9 mouse cellular contexts compared by ENCODE assay signal in the genomic region with DNA sequence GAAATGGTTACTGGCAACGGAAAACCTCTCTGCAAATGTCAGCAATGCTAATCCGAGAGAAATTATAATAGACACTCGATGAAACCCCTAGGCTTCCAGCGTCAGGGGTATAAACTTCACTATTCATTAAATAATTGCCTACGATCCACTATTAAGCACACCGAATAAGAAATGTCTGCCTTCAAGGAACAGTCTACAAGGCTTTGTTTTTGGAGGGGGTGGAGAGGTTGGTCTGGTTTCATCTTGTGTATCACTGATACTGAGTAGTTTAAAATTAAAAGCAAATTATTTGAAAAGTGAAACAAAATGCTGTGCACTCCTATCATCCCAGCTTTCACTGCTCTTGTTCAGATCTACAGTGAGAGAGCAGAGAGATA. TPM values are rescaled to one million over a fixed set of nuclear protein-coding genes. Genes with fewer than 3 reads are reported as not detected.
DNase-seq lines count a peak whose midpoint lies in the region; ATAC-seq and TF ChIP-seq lines count a peak whose summit lies in the region.
"Had no signal": no experiment of that assay in that cellular context is flagged by ENCODE, and none has a peak within 500 bp of the region (broad histone marks: within the 10 kb centered on the region; RNA-seq: fewer than 3 reads in every experiment).

No protein-coding gene starts in this region.

- peak overlapping the region; percentile 15; the same call in 1 of the 2 replicates for H3K9ac ChIP-seq in midbrain, embryonic 15.5 days

- peak; percentile 32 for ATAC-seq in inflammation-experienced regulatory T-cells, adult 6 months
- peak; percentile 82 for ATAC-seq in midbrain, embryonic 15.5 days (replicated peaks)

- H3K4me1 ChIP-seq in kidney, adult 2 months (ENCODE audit: control insufficient read depth, insufficient read depth, low read length), result peaks cover 14% of the 10 kb centered on the region; the same call in 1 of the 2 replicates
- peaks cover 32% of the 10 kb centered on the region for H3K4me1 ChIP-seq in embryonic facial prominence, embryonic 10.5 days
- peaks cover 30% of the 10 kb centered on the region for H3K4me1 ChIP-seq in midbrain, embryonic 15.5 days

- H3K9me3 ChIP-seq in embryonic facial prominence, embryonic 10.5 days, result no peaks in the 10 kb centered on the region
- no peaks in the 10 kb centered on the region for H3K9me3 ChIP-seq in midbrain, embryonic 15.5 days

- TF ChIP-seq CTCF in kidney, adult 2 months (conservative IDR thresholded peaks at IDR 0.05; ENCODE audit: insufficient read depth, insufficient read length, low read depth, low read length), result no peak

- no peak for TF ChIP-seq POLR2A in kidney, adult 2 months (IDR thresholded peaks at IDR 0.05; ENCODE audit: low read depth, low read length)

- no peak for DNase-seq in kidney, adult 2 months
- no peak for DNase-seq in kidney, adult 18-20 months
- no peak for DNase-seq in embryonic facial prominence, embryonic 10.5 days (ENCODE audit: low spot score)
- no peak for DNase-seq in adrenal gland, postnatal 36 days
- DNase-seq in frontal cortex, postnatal 10 days (ENCODE audit: low spot score in 2 of 2), result no peak
- no peak for DNase-seq in frontal cortex, postnatal 25 days (ENCODE audit: low spot score in 2 of 2)

- peak overlapping the region; percentile 46 for H3K4me2 ChIP-seq in midbrain, embryonic 15.5 days

- H3K4me3 ChIP-seq in kidney, adult 2 months (ENCODE audit: insufficient read depth, low read depth, low read length), result peak overlapping the region; percentile 98
- H3K4me3 ChIP-seq in embryonic facial prominence, embryonic 10.5 days, result peak overlapping the region; percentile 86
- H3K4me3 ChIP-seq in midbrain, embryonic 15.5 days, result peak overlapping the region; percentile 79

- peak overlapping the region; percentile 52 for H3K27ac ChIP-seq in kidney, adult 2 months (ENCODE audit: insufficient read depth, low read depth, low read length)
- peak overlapping the region; percentile 95; the same call in 1 of the 2 replicates for H3K27ac ChIP-seq in embryonic facial prominence, embryonic 10.5 days (replicated peaks)
- peak overlapping the region; percentile 83 for H3K27ac ChIP-seq in midbrain, embryonic 15.5 days

- H3K36me3 ChIP-seq in kidney, adult 2 months (ENCODE audit: control insufficient read depth, insufficient read depth, low read length), result no peaks in the 10 kb centered on the region
- no peaks in the 10 kb centered on the region for H3K36me3 ChIP-seq in embryonic facial prominence, embryonic 10.5 days (replicated peaks)
- no peaks in the 10 kb centered on the region for H3K36me3 ChIP-seq in midbrain, embryonic 15.5 days (replicated peaks)

- H3K27me3 ChIP-seq in kidney, adult 2 months (replicated peaks; ENCODE audit: control insufficient read depth, insufficient read depth, low read length), result no peaks in the 10 kb centered on the region
- peaks cover 4% of the 10 kb centered on the region; the same call in 1 of the 2 replicates for H3K27me3 ChIP-seq in embryonic facial prominence, embryonic 10.5 days (replicated peaks; ENCODE audit: low read depth, poor library complexity, severe bottlenecking)
- H3K27me3 ChIP-seq in midbrain, embryonic 15.5 days (replicated peaks), result no peaks in the 10 kb centered on the region
- H3K27me3 ChIP-seq: Patski had no signal

- WGBS in kidney, adult 2 months, result under 1% methylated on average over 6 of the region's 6 CpGs
- WGBS in embryonic facial prominence, embryonic 10.5 days, result 3% methylated on average over 6 of the region's 6 CpGs
- 2% methylated on average over 6 of the region's 6 CpGs for WGBS in midbrain, embryonic 15.5 days

RNA-seq across cellular contexts. Expression of a gene that starts 0.4 kb away (rescaled TPM):
- 4.2 and 6.9 TPM in 2 replicates for polyA plus RNA-seq in kidney, adult 2 months (2012; rRNA removed)
- 43.3 and 44.4 TPM in 2 replicates for polyA plus RNA-seq in embryonic facial prominence, embryonic 10.5 days (2016; fragmentation: Nextera tagmentation; extraction: Ambion mirVana)
- polyA plus RNA-seq in inflammation-experienced regulatory T-cells, adult 6 months (2017; shearing (Covaris generic)), result 10 to 100 TPM; 76.4 to 84.3 (median 77.7) TPM
- 36.5 and 38.6 TPM in 2 replicates for polyA plus RNA-seq in midbrain, embryonic 15.5 days (2015; fragmentation: Nextera tagmentation; extraction: Ambion mirVana)
- total RNA-seq in adrenal gland, postnatal 36 days (2021), result 10 to 100 TPM; 20.0 to 37.1 TPM

RNA-seq across cellular contexts. Expression of a gene that starts 46.9 kb away (rescaled TPM):
- 0.62 and 0.77 TPM in 2 replicates for polyA plus RNA-seq in kidney, adult 2 months (2012; rRNA removed)
- polyA plus RNA-seq in embryonic facial prominence, embryonic 10.5 days (2016; fragmentation: Nextera tagmentation; extraction: Ambion mirVana), result 2.6 TPM in 2 replicates
- polyA plus RNA-seq in inflammation-experienced regulatory T-cells, adult 6 months (2017; shearing (Covaris generic)), result not detected
- polyA plus RNA-seq in midbrain, embryonic 15.5 days (2015; fragmentation: Nextera tagmentation; extraction: Ambion mirVana), result 0.34 and 0.52 TPM in 2 replicates
- total RNA-seq in adrenal gland, postnatal 36 days (2021), result under 1 TPM; 0.13 to 0.53 TPM
- polyA plus RNA-seq: Patski had no signal

RNA-seq across cellular contexts. Expression of a gene that starts 59.4 kb away (rescaled TPM):
- 51.5 and 55.9 TPM in 2 replicates for polyA plus RNA-seq in kidney, adult 2 months (2012; rRNA removed)
- polyA plus RNA-seq in embryonic facial prominence, embryonic 10.5 days (2016; fragmentation: Nextera tagmentation; extraction: Ambion mirVana), result 47.8 and 48.7 TPM in 2 replicates
- polyA plus RNA-seq in inflammation-experienced regulatory T-cells, adult 6 months (2017; shearing (Covaris generic)), result under 1 TPM; 0.21 to 0.43 (median 0.25) TPM
- polyA plus RNA-seq in midbrain, embryonic 15.5 days (2015; fragmentation: Nextera tagmentation; extraction: Ambion mirVana), result 39.3 and 40.1 TPM in 2 replicates
- 100 to 1,000 TPM in 1 of 2 experiments, 10 to 100 TPM in 1; 65.0 to 339 TPM for total RNA-seq in adrenal gland, postnatal 36 days (2021)

Comparison
In these comparisons a context has a peak if more than half of its experiments do, and no peak if none do; other contexts are left out.
1. RNA of a gene that starts 59.4 kb away (polyA plus RNA-seq): 51.5 to 55.9 TPM in kidney, adult 2 months, 47.8 to 48.7 TPM in embryonic facial prominence, embryonic 10.5 days and 39.3 to 40.1 TPM in midbrain, embryonic 15.5 days; 0.21 to 0.43 TPM in inflammation-experienced regulatory T-cells, adult 6 months; every median in the first group is over 10 times any median in the second.
2. Peak in every context shown above with its lines, with median percentiles within 50 percentile points of each other: H3K27ac ChIP-seq and H3K4me3 ChIP-seq.